Mouse (Mus musculus) embryonic facial prominence, embryonic 11.5 days (tissue): ENCODE data around the gene Pigf. TPM values are rescaled to one million over a fixed set of nuclear protein-coding genes. Genes with fewer than 3 reads are reported as not detected.

Source experiments
- ATAC-seq: fragments of 200-750 bp; cut with Nextera tagmentation; replicated peaks from 2 replicates; pipeline ENCODE4 v1.8.0; 2017; ENCODE audit warnings: low read depth; ENCODE audit not compliant: insufficient number of reproducible peaks, low FRiP score, low TSS enrichment
- DNase-seq: peaks from one replicate; pipeline ENCODE4 v3.0.0-alpha.2; 2015; ENCODE audit warnings: low spot score
- H3K27ac ChIP-seq: fragments of 300-500 bp; sonication (generic); replicated peaks from 2 replicates; pipeline ENCODE4 v1.5.1; 2014; ENCODE audit warnings: mild to moderate bottlenecking, low read depth, low read length, control low read depth
- H3K27me3 ChIP-seq: fragments of 300-500 bp; sonication (generic); 2 replicates; pipeline ENCODE4 v1.6.1; 2014; ENCODE audit warnings: mild to moderate bottlenecking, low read length, moderate library complexity, mixed read lengths; ENCODE audit not compliant: control insufficient read depth, insufficient read depth
- H3K36me3 ChIP-seq: fragments of 300-500 bp; sonication (generic); replicated peaks from 2 replicates; pipeline ENCODE4 v1.6.1; 2014; ENCODE audit warnings: low read depth, mild to moderate bottlenecking, low read length, moderate library complexity, mixed read lengths; ENCODE audit not compliant: control insufficient read depth, insufficient read depth
- H3K4me1 ChIP-seq: fragments of 300-500 bp; sonication (generic); 2 replicates; pipeline ENCODE4 v1.6.1; 2014; ENCODE audit warnings: low read length, mixed read lengths; ENCODE audit not compliant: control insufficient read depth, insufficient read depth
- H3K4me2 ChIP-seq: fragments of 300-500 bp; sonication (generic); 2 replicates; pipeline ENCODE4 v1.6.1; 2014; ENCODE audit warnings: low read depth, mild to moderate bottlenecking, control low read depth, low read length, moderate library complexity
- H3K4me3 ChIP-seq: fragments of 300-500 bp; sonication (generic); 2 replicates; pipeline ENCODE4 v1.5.1; 2014; ENCODE audit warnings: low read depth, low read length, control low read depth
- H3K9ac ChIP-seq: fragments of 300-500 bp; sonication (generic); replicated peaks from 2 replicates; pipeline ENCODE4 v1.6.1; 2014; ENCODE audit warnings: mild to moderate bottlenecking, control low read depth, low read length
- H3K9me3 ChIP-seq: fragments of 300-500 bp; sonication (generic); replicated peaks from 2 replicates; pipeline ENCODE4 v1.6.1; 2016; ENCODE audit warnings: mild to moderate bottlenecking, low read length, inconsistent platforms, mixed read lengths; ENCODE audit not compliant: control insufficient read depth
- WGBS: fragments of 180-500 bp; shearing (Covaris S2); extraction: QIAGEN DNeasy Blood & Tissue Kit; methylation state at CpG from one replicate; pipeline ENCODE4 v1.1.7; 2014; 5-methylcytosine and 5-hydroxymethylcytosine counted together
- polyA plus RNA-seq: library from polyadenylated mRNA; unstranded; fragments of >200 nt; fragmentation: Nextera tagmentation; extraction: Ambion mirVana; gene quantifications from 2 replicates; pipeline ENCODE4 v1.2.1, GENCODE M21; 2014

The Pigf gene
- polyA plus RNA-seq, 1 experiment from 2014 or later = 49.1 TPM

GRCm38 (mm10) chr17:86981701-86982100 lies 43.5 kb downstream of the Pigf start:
- WGBS = 100% methylated on average over 2 of the region's 2 CpGs
- DNase-seq (no peak), ATAC-seq (no peak)

GRCm38 (mm10) chr17:86981205-86981604 lies 44.0 kb downstream of the Pigf start:
- no peak for ATAC-seq
- H3K4me1 ChIP-seq = no peaks in the 10 kb centered on the region
- no peaks in the 10 kb centered on the region for H3K27me3 ChIP-seq
- no peak overlapping the region for H3K27ac ChIP-seq
- WGBS = 89% methylated on average over 1 of the region's 1 CpGs
- H3K4me2 ChIP-seq = no peak overlapping the region
- H3K4me3 ChIP-seq = no peak overlapping the region
- no peaks in the 10 kb centered on the region for H3K9me3 ChIP-seq
- H3K9ac ChIP-seq = no peak overlapping the region
- no peaks in the 10 kb centered on the region for H3K36me3 ChIP-seq
- DNase-seq = no peak

More at GRCm38 (mm10) chr17:86981701-86982100, 43.5 kb downstream of the Pigf start:
- Histone ChIP-seq H3K4me2 (no peak overlapping the region), H3K4me3 (no peak overlapping the region), H3K9ac (no peak overlapping the region), H3K27ac (no peak overlapping the region), H3K4me1 (no peaks in the 10 kb centered on the region), H3K27me3 (no peaks in the 10 kb centered on the region), H3K36me3 (no peaks in the 10 kb centered on the region), H3K9me3 (no peaks in the 10 kb centered on the region)

GRCm38 (mm10) chr17:86978496-86978895 lies 46.7 kb downstream of the Pigf start:
- DNase-seq = no peak
- H3K4me2 ChIP-seq = no peak overlapping the region
- no peak overlapping the region for H3K4me3 ChIP-seq
- no peaks in the 10 kb centered on the region for H3K27me3 ChIP-seq
- no peaks in the 10 kb centered on the region for H3K4me1 ChIP-seq
- ATAC-seq = no peak
- H3K9me3 ChIP-seq = no peaks in the 10 kb centered on the region
- WGBS = 94% methylated on average over 6 of the region's 6 CpGs
- H3K9ac ChIP-seq = no peak overlapping the region
- no peaks in the 10 kb centered on the region for H3K36me3 ChIP-seq
- no peak overlapping the region for H3K27ac ChIP-seq

GRCm38 (mm10) chr17:86976387-86976786 lies 48.8 kb downstream of the Pigf start:
- no peak overlapping the region for H3K4me2 ChIP-seq
- no peaks in the 10 kb centered on the region; the same call in 1 of the 2 replicates for H3K36me3 ChIP-seq
- ATAC-seq (no peak), DNase-seq (no peak)
- WGBS = 80% methylated on average over 10 of the region's 10 CpGs
- no peaks in the 10 kb centered on the region for H3K9me3 ChIP-seq
- no peak overlapping the region for H3K27ac ChIP-seq
- H3K27me3 ChIP-seq = no peaks in the 10 kb centered on the region
- H3K4me1 ChIP-seq = no peaks in the 10 kb centered on the region
- no peak overlapping the region for H3K4me3 ChIP-seq
- H3K9ac ChIP-seq = no peak overlapping the region

GRCm38 (mm10) chr17:86973097-86973496 lies 52.1 kb downstream of the Pigf start:
- DNase-seq (no peak), ATAC-seq (no peak)
- no peak overlapping the region for H3K9ac ChIP-seq
- H3K9me3 ChIP-seq = no peaks in the 10 kb centered on the region
- H3K27ac ChIP-seq = no peak overlapping the region
- 94% methylated on average over 2 of the region's 2 CpGs for WGBS
- no peak overlapping the region for H3K4me2 ChIP-seq
- H3K27me3 ChIP-seq = no peaks in the 10 kb centered on the region
- no peaks in the 10 kb centered on the region; the same call in 1 of the 2 replicates for H3K36me3 ChIP-seq
- no peaks in the 10 kb centered on the region for H3K4me1 ChIP-seq
- H3K4me3 ChIP-seq = no peak overlapping the region

GRCm38 (mm10) chr17:86971860-86972259 lies 53.3 kb downstream of the Pigf start:
- Histone ChIP-seq H3K27ac (no peak overlapping the region), H3K36me3 (no peaks in the 10 kb centered on the region; the same call in 1 of the 2 replicates), H3K4me3 (no peak overlapping the region), H3K9ac (no peak overlapping the region), H3K4me2 (no peak overlapping the region), H3K9me3 (no peaks in the 10 kb centered on the region), H3K4me1 (no peaks in the 10 kb centered on the region), H3K27me3 (no peaks in the 10 kb centered on the region)
- DNase-seq (no peak), ATAC-seq (no peak)
- WGBS = 83% methylated on average over 7 of the region's 7 CpGs

- H3K27me3 ChIP-seq = no peaks in the 10 kb centered on the region
- ATAC-seq (no peak), DNase-seq (no peak)
- H3K27ac ChIP-seq = no peak overlapping the region
- H3K36me3 ChIP-seq = no peaks in the 10 kb centered on the region; the same call in 1 of the 2 replicates
- H3K4me1 ChIP-seq = no peaks in the 10 kb centered on the region
- H3K9ac ChIP-seq = no peak overlapping the region
- no peak overlapping the region for H3K4me2 ChIP-seq
- H3K9me3 ChIP-seq = no peaks in the 10 kb centered on the region
- WGBS = 75% methylated on average over 5 of the region's 5 CpGs
- no peak overlapping the region for H3K4me3 ChIP-seq
Observed at GRCm38 (mm10) chr17:86971036-86971435, 54.2 kb downstream of the Pigf start.

- no peaks in the 10 kb centered on the region for H3K4me1 ChIP-seq
- H3K27ac ChIP-seq = no peak overlapping the region
Observed at GRCm38 (mm10) chr17:86970026-86970750, 55.0 kb downstream of the Pigf start.

More at GRCm38 (mm10) chr17:86970026-86970750, 55.0 kb downstream of the Pigf start:
- no peak overlapping the region for H3K4me3 ChIP-seq
- H3K9ac ChIP-seq = no peak overlapping the region
- no peak overlapping the region for H3K4me2 ChIP-seq
- no peaks in the 10 kb centered on the region for H3K27me3 ChIP-seq
- ATAC-seq (no peak), DNase-seq (no peak)
- no peaks in the 10 kb centered on the region for H3K9me3 ChIP-seq
- 91% methylated on average over 15 of the region's 15 CpGs for WGBS
- H3K36me3 ChIP-seq = no peaks in the 10 kb centered on the region; the same call in 1 of the 2 replicates
